Mouse (Mus musculus): ENCODE data around the gene Alkbh6. TPM values are rescaled to one million over a fixed set of nuclear protein-coding genes. Genes with fewer than 3 reads are reported as not detected.

Gene Alkbh6
- total RNA-seq, 2 experiments from 2014 or later: 65.7 to 71.4 TPM

DNA sequence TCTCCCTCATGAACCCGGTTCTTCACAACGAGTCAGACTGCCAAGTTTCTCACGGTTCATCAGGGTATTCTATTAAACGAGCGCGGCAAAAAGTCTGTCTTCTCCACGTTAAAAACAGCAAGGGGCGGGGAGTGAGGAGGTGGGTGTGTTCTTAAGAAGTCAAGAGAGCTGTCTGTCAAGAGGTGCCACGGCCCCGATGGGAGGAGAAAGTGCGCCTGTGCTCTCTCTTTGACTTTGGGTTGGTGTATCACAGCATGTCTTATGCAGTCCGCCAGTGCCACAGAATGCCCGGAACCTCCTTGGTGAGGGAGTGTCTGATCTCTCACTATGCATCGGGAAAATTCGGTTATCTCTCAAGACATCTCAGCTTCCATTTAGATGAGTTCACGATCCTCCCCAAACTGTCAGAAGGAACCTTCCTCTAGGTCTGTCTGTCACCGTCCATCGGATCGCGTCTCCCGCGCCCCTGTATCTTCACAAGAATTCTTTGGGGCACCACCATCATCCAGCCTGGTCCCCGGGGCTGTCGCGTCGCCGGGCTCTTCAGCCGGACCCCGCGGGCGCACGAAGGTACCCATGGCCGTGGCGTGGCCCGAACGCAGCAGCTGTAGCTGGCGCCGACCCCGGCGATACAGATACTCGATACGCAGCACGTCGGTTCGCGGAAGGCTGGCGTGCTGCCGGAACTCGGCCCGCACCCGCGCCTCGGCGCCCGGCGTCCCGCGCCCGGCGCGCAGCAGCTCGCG is 13.2 kb downstream of the Alkbh6 start, which contains the start of gene E130208F15Rik:
Gene E130208F15Rik (plus strand): TSS at position 202 of the 746 bp plus-strand sequence.
- TF ChIP-seq CTCF (IDR thresholded peaks at IDR 0.05): no peak
- intact Hi-C loops (cut with DNase I): no loop called here
- DNase-seq (ENCODE audit: extremely low spot score in 1 of 2, low spot score in 2 of 2): peak; percentile 63 to 67

DNA sequence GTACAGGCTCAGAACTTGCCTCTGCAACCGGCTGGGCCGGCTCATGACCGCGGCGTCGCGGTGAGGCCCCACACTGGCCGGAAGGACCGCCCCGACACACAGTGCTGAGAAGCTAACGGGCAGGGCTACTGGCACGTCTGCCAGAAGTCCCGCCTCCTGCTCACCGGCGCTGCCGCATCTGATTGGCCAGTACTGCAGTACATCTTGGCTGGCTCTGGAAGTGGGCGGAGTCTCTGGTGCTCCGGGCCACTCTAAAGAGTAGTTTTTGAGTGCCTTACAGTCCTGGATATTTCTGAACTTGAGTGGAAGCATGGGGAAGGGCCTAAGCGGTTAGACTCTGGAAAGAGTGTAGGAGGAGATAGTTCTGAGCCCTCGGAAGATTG is 13.8 kb downstream of the Alkbh6 start:
- H3K27ac ChIP-seq: peak overlapping the region; percentile 93
- H3K4me3 ChIP-seq: peak overlapping the region; percentile 98
- intact Hi-C loops (cut with DNase I): no loop called here
- TF ChIP-seq CTCF (IDR thresholded peaks at IDR 0.05): no peak; the same call in 1 of the 2 replicates
- peak; percentile 94 to 96 for DNase-seq (ENCODE audit: extremely low spot score in 1 of 2, low spot score in 2 of 2)

More for the DNA sequence above, 13.2 kb downstream of the Alkbh6 start, which contains the start of gene E130208F15Rik:
- H3K4me3 ChIP-seq: peak within 1 kb of the TSS; percentile 98
- H3K27ac ChIP-seq: peak within 1 kb of the TSS; percentile 93

DNA sequence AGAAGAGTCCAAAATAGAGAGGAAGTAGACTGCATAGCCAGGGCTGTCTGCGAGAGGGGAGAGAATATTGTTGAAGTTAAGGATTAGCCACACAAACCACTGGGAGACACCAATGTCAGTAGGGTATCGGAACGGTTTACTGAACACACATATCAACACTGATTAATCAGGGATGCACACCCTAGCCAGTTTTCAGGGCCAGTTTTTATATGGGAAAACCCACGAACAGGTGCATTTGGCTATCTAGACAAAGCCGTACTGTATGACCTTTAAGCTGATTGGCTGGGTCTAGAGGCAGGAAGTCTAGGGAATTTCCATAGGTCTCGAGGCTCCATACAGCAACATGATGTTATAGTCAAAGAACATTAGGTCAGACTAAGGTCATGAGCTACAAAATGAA is 14.3 kb downstream of the Alkbh6 start:
- peak overlapping the region; percentile 54; the same call in 1 of the 2 replicates for H3K27ac ChIP-seq
- peak overlapping the region; percentile 98 for H3K4me3 ChIP-seq
- no peak for TF ChIP-seq CTCF (IDR thresholded peaks at IDR 0.05)
- intact Hi-C loops (cut with DNase I): no loop called here
- DNase-seq (ENCODE audit: extremely low spot score in 1 of 2, low spot score in 2 of 2): no peak

GRCm38 (mm10) chr7:30323795-30324194 is 15.3 kb downstream of the Alkbh6 start, which contains the start of gene Sdhaf1:
Gene Sdhaf1 (minus strand): TSS chr7:30323895.
- no peak for TF ChIP-seq CTCF (IDR thresholded peaks at IDR 0.05)
- no peak for DNase-seq (ENCODE audit: extremely low spot score in 1 of 2, low spot score in 2 of 2)
- Histone ChIP-seq H3K27ac (peak within 1 kb of the TSS; percentile 75), H3K4me3 (no peak within 1 kb of the TSS; the same call in 1 of the 2 replicates)
- intact Hi-C loops (cut with DNase I): no loop called here

GRCm38 (mm10) chr7:30324300-30324944 is 15.9 kb downstream of the Alkbh6 start:
- intact Hi-C loops (cut with DNase I): no loop called here
- H3K27ac ChIP-seq: peak overlapping the region; percentile 75
- H3K4me3 ChIP-seq: no peak overlapping the region
- no peak for TF ChIP-seq CTCF (IDR thresholded peaks at IDR 0.05)
- no peak for DNase-seq (ENCODE audit: extremely low spot score in 1 of 2, low spot score in 2 of 2)

GRCm38 (mm10) chr7:30325364-30325763 is 16.8 kb downstream of the Alkbh6 start:
- no peak overlapping the region for H3K27ac ChIP-seq
- peak; percentile 45 for TF ChIP-seq CTCF (IDR thresholded peaks at IDR 0.05)
- intact Hi-C loops (cut with DNase I): no loop called here
- no peak overlapping the region for H3K4me3 ChIP-seq
- no peak for DNase-seq (ENCODE audit: extremely low spot score in 1 of 2, low spot score in 2 of 2)

DNA sequence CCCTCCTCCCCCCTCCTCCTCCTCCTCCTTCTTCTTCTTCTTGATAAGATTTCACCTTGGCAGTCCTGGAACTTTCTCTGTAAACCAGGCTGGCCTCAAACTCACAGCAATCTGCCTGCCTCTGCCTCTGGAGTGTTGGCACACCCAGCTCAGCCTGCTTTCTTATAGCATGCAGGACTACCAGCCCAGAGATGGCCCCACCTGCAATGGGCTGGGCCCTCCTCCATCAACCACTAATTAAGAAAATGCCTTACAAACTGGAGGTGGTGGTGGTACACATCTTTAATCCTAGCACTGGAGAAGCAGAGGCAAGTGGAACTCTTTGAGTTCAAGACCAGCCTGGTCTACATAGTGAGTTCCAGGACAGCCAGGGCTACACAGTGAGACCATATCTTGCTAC is 17.9 kb downstream of the Alkbh6 start:
- no peak for DNase-seq (ENCODE audit: extremely low spot score in 1 of 2, low spot score in 2 of 2)
- no peak for TF ChIP-seq CTCF (IDR thresholded peaks at IDR 0.05)
- H3K4me3 ChIP-seq: no peak overlapping the region
- no peak overlapping the region for H3K27ac ChIP-seq
- intact Hi-C loops (cut with DNase I): no loop called here

DNA sequence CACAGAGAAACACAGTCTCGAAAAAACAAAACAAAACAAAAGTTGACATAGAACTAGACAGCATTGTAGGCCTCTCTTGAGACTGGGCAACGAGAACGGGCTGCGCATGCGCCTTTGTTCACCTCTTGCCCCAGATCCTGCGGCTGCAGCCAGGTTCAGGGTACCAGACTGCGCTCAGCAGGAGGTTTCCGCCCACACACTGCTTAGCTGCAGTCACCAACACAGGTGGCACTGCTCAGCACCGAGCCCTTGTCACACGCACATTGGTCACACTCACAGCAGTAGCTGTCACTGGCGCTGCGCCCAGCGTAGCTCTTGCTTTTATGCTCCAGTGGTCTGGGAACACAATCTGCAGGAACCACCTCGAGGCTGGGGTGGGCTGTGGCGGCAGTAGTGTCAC is 18.6 kb downstream of the Alkbh6 start:
- Histone ChIP-seq H3K4me3 (no peak overlapping the region), H3K27ac (no peak overlapping the region)
- no peak for TF ChIP-seq CTCF (IDR thresholded peaks at IDR 0.05)
- DNase-seq (ENCODE audit: extremely low spot score in 1 of 2, low spot score in 2 of 2): no peak
- intact Hi-C loops (cut with DNase I): no loop called here

DNA sequence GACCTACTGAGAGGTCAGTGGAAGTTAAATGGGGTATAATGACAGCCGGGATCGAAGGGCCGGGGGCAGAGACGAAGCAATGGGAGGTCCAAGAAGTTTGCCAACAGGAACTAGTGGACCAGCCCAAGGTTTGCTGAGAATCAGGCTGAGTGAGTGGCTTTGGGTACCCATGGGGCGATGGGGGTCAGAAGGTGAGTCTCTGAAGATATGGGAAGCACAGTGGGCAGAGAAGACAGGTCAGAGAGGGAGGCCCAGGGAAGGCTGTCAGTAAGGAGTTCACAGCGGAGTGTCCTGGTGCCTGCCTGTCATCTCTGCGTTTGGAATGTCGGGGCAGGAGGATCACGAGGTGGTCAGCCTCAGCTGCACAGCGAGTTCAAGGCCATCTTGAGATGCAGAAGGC is 19.9 kb downstream of the Alkbh6 start:
- no peak for DNase-seq (ENCODE audit: extremely low spot score in 1 of 2, low spot score in 2 of 2)
- Histone ChIP-seq H3K27ac (no peak overlapping the region), H3K4me3 (no peak overlapping the region)
- no peak for TF ChIP-seq CTCF (IDR thresholded peaks at IDR 0.05)
- intact Hi-C loops (cut with DNase I): no loop called here

DNA sequence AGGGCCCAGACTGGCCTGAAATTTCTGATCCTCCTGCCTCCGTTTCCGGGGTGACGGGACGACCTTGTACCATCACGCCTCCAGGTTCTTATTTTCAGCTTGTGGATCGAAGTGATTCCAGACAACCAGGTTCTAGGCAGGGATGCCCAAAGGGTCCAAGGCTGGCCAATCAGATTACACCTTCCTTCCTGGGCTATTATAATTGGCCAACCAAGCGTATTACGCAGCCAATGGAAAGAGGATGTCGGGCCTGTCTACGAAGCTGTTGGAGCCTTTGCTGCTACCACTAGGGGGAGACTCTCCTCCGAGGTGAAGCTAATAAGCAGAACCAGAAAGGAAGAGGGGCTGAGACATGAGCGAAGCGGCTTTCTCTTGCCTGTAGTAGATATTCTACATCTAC is 23.4 kb downstream of the Alkbh6 start:
- intact Hi-C loops (cut with DNase I): loop anchor here (5.0 kb wide), 1 partner anchor 160 kb away; the partner anchor contains the start of gene Prodh2
- peak overlapping the region; percentile 38 for H3K4me3 ChIP-seq
- TF ChIP-seq CTCF (IDR thresholded peaks at IDR 0.05): peak; percentile 94
- peak; percentile 86 to 90 for DNase-seq (ENCODE audit: extremely low spot score in 1 of 2, low spot score in 2 of 2)
- peak overlapping the region; percentile 61 for H3K27ac ChIP-seq

DNA sequence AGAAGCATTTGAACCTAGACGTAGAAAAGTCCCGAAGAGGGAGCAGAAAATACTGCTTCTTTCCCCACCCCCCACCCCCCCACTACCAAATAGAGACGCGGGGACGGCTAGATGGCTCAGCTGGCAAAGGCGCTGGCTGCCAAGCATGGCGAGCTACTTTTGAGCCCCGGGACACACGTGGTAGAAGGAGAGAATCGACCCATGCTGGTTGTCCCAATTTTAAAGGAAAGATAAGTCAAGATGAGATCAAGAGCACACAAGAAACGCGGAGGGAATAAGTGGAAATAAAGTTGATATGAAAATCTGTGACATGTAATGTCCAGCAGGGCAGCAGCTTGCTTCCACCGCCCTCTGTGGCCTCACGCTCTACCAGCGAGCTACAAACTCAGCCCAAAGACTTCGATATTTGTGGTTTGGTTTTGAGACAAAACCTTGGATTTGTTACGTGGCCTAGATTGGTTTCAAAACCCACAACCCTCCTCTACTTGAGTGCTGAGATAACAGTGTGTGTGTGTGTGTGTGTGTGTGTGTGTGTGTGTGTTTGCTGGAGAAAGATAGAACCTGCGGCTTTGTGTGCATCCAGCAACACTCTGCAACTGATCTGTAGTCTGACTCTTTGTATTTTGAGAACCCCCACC is 24.2 kb downstream of the Alkbh6 start:
- TF ChIP-seq CTCF (IDR thresholded peaks at IDR 0.05): no peak; the same call in 1 of the 2 replicates
- Histone ChIP-seq H3K4me3 (no peak overlapping the region), H3K27ac (peak overlapping the region; percentile 61; the same call in 1 of the 2 replicates)
- no peak for DNase-seq (ENCODE audit: extremely low spot score in 1 of 2, low spot score in 2 of 2)
- intact Hi-C loops (cut with DNase I): loop anchor here (5.0 kb wide), 1 partner anchor 160 kb away; the partner anchor contains the start of gene Prodh2

Measured in left cerebral cortex, adult 2 months (tissue).